Mouse (Mus musculus): ENCODE measurements around the gene C730034F03Rik.

The C730034F03Rik gene

DNA sequence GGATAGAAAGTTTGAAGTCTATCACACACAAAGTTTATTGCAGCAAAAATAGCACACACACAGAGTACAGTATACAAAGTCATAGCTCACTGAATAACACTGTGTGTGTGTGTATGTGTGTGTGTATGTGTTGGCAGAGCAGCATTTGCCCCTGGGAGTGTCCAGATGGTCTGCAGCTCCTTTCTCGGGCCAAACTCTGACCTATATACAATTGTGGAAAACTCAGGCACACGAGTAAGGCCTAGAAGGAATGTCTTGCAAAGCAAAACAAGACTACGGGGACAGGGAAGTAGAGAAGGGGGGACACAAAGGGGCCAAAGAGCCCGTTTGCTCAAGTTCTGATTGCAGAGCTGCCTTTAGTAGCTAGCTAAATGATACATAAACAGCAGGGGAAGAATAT lies 3.6 kb downstream of the C730034F03Rik start:
- no peak for DNase-seq (ENCODE audit: low spot score)

DNA sequence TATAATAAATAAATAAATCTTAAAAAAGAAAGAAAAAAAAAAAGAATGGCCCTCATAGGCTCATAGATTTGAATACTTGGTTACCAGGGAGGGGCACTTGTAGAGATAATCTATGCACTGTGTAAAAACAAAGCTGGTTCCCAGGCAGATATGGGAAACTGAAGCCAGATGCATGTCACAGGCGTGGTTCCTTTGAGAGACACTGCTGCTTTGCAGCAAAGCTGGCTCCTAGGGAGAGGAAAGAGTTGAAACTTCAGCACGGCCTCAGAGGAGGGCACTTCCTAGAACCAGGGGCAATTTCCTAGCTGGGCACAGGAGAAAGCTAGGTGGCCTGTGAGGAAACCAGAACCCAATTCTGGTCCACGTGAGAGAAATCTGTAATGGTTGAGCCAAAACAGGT lies 4.7 kb downstream of the C730034F03Rik start:
- DNase-seq (ENCODE audit: low spot score), result no peak

DNA sequence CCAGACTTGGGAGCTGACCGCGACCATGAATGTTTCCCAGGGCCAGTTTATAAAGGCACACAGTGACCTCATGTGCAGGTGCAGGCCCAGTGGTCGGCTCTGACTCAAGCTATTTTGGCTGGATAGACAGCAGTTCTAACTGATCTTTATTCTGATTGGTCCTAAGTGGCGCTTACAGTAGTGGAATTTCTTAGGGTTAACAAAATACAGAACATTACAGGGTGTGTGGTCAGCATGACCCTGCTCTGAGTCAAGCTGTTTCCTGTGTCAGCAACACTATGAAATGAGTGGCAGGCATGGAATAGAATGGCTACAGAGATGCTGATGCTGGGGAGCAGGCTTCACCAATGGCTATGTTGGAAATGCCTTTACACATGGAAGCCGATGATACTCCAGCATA lies 6.5 kb downstream of the C730034F03Rik start:
- no peak for DNase-seq (ENCODE audit: low spot score)

DNA sequence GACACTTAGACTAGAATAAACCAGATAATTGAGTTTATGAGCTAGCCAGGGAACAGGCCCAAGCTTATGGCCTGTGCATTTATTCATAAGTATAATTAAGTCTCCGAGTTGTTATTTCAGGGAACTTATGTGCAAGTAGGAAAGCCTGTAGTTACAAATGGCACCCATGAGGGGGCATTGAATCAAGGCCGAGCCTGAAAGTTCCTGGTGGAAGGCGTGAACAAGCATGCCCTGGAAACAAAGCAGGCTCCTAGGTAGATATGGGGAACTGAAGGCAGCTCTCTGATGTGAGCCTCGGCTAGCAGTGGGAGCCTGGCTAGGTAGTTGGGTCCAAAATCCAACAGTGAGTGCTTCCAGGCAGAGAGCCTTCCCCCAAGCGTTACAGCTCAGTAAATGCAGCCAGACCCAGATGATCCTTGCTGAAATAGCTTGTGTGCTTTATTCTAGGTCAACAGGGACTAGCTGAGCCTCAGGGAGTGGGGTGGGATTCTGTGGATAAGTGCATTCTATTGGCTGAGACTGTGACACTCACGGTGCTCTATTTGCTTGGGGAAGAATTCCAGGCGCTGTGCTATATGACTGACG lies 13.2 kb downstream of the C730034F03Rik start:
- no peak for DNase-seq (ENCODE audit: low spot score)

DNA sequence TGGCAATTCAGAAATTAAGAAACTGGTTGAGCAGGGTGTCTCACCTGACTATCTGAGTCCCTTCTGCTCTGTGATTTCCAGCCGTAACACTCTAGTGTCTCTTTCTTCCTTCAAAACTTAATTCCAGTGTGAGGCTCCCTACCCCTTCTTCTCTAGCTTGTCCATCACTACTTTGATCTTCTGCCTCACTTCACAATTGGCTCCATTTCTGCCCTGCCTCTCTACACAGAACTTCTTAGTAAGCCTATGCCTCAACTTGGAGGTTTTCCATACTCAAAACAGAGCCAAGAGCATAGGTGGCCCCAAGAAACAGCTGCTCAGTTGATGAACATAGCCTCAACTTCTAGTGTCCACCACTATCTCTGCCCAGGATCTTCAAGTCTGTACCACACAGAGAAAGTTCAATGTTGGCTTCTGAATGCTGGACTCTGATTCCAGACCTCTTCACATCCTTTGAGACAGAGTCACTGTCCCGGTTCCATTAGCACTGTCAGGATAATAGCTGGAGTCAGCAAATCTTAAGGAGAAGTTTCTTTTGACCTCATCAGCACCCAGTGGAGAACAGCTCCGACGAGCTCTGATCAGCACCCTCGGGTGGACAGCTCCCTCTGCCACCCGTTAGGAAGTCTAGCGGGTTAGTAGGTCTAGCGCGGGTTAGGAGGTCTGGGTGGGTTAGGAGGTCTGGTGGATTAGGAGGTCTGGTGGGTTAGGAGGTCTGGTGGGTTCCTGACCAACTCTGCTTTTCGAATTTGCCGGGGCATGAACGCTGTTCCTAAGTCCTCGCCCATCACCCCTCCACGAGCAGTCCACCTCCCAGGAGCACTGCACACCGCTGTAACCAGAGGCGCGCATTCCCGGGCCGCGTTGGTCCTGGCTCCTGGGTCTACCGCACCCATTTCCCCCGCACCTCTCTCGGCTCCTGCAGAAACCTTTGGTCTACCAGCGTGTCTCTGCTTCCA lies 23.8 kb downstream of the C730034F03Rik start:
- DNase-seq (ENCODE audit: low spot score), result peak; percentile 67

DNA sequence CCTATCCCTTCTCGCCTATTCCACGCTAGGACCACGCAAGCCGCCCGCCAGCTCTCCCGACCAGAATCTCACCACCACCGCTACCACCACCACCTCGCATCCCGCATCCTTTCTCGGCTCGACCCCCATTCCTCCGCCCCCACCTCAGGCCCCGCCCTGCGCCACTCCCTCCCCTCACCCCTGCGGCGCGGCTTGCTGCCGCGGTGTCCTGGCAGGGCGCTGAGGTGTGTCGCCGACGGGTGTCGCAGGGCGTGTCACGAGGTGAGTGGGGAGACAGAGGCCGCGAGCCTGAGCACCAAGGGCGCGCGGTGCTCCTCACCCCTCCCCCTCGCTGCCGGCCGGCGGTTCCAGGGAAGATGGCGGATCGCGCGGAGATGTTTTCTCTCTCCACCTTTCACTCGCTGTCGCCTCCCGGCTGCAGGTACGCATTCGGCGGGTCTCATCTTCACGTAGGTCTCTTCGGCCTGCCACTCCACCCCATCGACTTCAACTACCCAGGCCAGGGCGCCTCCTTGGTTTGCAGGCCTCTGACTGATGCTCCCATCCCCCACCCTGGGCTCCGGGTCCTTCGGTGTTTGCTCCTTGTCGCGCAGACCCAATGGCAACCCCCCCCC lies 24.6 kb downstream of the C730034F03Rik start, which contains the start of gene Mapk8ip2:
TSS of gene Mapk8ip2 (plus strand) at position 49 of the 614 bp plus-strand sequence.
- DNase-seq (ENCODE audit: low spot score), result no peak

DNA sequence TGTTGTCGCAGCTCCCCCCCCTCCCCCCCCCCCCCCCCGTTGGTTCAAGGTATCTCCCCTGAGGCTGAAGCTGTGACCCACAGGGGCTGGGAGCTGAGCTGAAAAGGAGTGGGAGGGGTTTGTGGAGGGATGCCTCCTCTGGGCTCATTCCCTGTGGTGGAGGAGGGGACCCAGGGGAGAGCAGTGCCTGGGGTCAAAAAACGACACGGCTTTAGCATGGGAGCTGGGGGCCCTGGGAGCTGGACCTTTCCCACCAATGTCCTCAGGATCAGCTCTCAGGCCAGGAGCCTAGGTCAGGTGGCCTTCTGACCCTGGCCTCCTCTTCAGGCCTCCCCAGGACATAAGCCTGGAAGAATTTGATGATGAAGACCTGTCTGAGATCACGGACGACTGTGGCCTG lies 25.5 kb downstream of the C730034F03Rik start:
- DNase-seq (ENCODE audit: low spot score), result no peak

DNA sequence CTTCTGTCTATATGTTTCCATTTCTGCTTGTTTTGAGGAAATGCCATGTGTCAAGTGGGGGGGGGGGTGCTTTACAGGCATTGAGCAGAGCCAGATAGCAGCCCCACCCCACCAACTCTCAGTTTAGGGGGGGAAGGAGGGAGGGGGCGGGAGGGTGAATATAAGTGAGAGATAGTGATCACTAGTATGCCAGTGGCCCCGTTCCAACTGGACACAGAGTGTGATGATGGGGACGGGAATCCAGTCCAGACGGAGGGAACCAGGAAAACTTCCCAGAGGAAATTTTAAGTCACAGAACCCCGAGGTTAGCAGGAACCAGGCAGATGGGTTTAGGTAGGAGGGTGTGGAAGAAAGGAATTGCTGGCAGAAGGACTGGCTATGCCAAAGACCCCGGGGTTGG lies 26.3 kb downstream of the C730034F03Rik start:
- DNase-seq (ENCODE audit: low spot score), result no peak

DNA sequence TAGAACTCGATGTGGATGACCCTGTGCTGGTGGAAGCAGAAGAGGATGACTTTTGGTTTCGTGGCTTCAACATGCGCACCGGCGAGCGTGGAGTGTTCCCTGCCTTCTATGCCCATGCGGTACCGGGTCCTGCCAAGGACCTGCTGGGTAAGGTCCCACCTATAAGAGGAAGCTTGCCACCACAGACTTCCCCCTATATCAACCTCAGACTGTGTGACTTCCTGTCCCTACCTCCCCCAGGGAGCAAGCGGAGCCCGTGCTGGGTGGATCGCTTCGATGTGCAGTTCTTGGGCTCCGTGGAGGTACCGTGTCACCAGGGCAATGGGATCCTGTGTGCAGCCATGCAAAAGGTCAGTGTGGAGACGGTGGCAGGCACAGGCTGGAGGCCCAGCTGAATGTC lies 29.6 kb downstream of the C730034F03Rik start:
- no peak for DNase-seq (ENCODE audit: low spot score)

DNA sequence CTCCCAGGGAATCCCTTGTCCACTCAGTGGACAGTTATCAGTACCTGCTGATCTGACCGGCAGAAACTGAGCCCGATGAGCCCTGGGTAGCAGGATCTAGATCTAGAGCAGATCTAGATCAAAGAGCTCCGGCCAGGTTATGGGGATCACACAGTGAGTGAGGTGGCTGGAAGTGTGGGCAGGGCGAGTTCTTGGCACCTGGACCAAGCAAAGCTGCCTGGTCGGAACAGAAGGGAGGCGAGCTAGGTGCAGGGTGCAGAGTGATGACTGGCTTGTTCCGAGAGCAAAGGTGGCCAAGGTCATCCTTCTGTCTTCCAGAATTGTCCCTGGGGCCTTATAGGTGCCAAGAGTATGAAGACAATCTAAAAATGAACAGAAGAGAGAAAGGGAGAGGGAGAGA lies 30.4 kb downstream of the C730034F03Rik start:
- no peak for DNase-seq (ENCODE audit: low spot score)

DNA sequence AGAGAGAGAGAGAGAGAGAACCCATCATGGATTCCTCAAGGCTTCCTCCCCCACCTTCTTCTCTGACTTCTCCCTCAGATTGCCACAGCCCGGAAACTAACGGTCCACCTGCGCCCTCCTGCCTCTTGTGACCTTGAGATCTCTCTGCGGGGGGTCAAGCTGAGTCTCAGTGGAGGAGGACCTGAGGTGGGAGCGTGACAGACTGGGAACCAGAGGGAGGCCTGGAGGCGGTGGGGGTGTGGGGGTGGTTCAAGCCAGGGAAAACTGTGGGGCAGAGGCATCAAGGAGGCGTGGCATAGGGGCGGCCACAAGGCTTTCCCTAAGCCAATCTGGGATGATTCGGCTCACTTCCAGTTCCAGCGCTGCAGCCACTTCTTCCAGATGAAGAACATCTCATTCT lies 30.9 kb downstream of the C730034F03Rik start:
- DNase-seq (ENCODE audit: low spot score), result no peak

DNA sequence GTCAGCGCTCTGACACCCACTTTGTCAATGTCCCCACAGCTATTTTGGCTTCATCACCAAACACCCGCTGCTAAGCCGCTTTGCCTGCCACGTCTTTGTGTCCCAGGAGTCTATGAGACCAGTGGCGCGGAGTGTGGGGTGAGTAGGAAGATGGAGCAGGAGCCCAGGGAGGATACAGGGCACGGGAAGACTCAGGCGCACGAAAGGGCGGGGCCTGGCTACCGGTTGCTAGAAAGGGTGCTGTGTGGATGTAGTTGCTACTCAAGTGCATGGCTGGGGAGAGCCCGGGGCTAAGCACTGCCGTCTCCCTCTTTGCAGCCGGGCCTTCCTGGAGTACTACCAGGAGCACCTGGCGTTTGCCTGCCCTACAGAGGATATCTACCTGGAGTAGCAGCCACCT lies 31.9 kb downstream of the C730034F03Rik start:
- DNase-seq (ENCODE audit: low spot score), result no peak

DNA sequence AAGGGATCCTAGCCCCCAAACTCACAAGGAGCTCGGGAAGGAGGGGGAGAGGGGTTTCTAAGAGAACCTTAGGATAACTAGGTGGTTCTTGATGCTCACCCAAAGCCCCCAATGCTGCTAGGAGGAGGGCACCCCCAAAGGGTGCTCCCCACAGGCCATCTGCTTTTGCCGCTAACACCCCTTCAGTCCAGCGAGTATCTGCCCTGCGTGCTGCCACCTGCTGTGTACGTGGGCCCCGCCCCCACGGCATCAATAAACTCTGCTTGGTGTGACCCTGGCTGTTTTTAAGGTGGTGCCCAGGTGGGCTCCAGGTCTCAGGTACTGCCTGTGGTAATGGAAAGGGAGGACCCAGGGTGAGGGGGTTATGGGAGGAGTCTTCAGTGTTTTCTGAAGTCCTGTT lies 32.8 kb downstream of the C730034F03Rik start:
- no peak for DNase-seq (ENCODE audit: low spot score)

DNA sequence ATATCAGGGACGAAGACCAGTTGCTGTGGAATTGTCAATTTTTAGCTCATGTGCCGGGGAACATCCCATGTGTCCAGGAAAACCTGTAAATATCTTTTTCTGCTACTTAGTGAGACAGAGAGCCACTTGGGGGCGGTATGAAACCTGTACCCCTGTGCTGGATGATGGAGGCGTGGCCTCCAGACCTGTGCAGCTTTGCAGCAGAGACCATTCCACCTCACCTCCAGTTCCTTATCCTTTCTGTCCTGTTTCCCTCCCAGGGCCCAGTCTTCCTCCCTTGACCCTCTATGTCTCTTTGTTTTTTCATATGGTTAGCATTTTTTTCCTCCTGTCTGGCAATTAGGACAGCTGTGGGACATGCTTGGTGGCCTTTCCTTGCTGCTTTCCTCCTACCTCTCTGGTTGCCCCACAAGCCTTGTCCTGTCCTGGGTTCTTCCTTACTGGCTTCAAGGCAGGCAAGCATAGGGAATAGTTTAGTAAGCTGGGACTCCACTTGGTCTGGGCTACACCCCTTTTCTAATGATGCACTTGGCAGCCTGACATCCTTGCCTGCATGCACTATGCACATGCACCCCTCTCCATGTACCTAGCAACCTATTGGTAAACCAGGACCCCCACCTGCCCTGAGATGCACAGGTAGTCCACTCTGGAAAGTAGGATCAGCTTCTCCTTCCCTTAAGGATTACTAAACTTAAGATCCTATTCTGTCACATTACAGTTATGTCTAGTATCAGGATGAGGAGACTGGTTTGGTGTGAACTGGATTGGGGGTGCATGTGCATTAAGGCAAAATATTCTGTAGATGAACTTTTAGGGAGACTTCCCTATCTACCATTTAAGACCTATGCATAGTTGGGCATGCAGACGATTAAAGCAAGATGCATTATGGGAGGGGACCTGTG lies 34.2 kb downstream of the C730034F03Rik start:
- no peak for DNase-seq (ENCODE audit: low spot score)

DNA sequence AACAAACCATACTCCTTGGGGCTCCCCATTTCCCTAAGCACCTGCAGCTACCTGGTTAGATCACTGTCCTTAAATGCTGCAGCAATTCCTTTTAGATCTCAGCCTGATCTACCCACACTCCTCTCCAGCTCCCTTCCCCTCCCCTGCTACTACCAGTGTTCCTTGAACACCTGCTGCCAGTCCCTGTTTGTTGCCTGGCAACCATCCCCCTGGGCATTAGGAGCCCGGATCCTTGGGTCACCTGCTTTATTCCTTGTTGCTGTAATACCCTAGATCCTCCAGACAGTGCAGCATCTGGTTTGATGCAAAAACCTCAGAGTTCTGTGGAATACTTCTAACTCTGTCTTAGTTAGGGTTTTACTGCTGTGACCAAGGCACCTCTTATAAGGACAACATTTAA lies 35.7 kb downstream of the C730034F03Rik start:
- DNase-seq (ENCODE audit: low spot score), result no peak

DNA sequence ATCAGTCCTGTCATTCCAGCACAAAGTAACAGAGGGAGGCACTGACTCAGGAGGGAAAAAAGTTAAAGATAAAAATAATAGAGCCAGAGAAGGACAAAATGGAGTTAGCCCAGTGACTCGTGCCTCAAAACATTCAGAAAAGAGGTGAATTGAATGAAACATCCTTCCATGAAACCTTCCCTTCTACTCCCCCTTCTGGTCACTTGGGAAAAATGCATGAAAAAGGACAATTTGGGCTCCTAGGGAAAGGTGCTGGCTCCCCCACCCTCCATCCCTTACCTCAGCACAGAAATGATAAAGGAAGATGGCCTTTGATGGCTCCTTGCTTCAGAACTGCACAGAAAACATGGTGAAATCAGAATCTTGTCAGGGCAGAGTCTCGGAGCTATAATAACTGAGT lies 39.2 kb downstream of the C730034F03Rik start:
- DNase-seq (ENCODE audit: low spot score), result no peak

DNA sequence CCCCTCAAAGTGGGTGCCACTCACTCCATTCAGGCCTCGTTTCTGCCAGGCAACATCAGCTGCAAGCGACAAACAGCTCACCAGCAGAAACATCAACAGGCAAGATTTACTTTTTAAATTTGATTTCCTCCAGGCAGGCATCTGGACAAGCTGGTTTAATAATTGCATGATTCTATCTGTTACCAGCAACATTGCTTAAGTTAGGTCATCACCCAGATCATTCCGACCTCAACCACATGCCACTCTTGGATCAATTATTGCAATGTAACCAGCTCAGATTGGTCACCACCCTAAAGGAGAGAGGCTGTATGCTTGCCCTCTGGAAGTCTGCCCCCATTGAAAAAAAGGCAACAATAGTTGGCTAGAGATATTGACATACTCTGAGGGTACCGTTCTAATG lies 42.1 kb downstream of the C730034F03Rik start:
- no peak for DNase-seq (ENCODE audit: low spot score)

DNA sequence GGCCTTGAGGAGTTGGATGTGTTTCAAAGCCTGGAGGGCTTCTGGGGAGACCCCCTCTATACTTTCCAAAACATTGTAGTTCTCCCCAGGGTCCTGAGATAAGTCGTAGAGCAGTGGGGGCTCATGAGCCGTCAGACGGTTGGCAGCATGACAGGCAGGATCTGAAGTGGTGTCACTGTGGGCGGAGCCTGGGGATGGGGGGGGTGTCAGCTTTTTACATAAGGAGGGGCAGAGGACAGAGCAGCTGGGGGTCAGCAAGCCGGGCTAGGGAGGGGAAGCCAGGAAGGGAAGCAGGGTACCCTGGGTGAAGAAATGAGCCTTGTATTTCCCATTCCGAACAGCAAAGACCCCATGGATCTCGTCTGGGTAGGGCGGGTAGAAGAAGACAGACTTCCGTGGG lies 44.0 kb downstream of the C730034F03Rik start:
- DNase-seq (ENCODE audit: low spot score), result no peak

DNA sequence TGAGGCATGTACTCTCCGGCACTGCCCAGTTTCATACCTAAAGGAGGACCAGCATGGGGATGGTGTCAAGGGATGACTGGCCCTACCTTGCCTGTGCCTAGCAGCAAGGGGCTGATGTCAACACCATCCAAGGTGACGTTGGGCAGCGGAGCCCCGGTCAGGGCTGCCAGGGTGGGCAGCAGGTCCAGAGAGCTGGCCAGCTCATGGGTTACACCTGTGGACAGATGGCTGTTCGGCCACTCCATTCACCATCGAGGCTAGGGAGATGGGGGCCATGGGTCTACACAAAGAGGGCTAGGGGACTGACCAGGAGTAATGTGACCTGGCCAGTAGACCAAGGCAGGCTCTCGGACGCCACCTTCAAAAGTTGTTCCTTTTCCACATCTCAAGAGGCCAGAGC lies 44.5 kb downstream of the C730034F03Rik start:
- no peak for DNase-seq (ENCODE audit: low spot score)

DNA sequence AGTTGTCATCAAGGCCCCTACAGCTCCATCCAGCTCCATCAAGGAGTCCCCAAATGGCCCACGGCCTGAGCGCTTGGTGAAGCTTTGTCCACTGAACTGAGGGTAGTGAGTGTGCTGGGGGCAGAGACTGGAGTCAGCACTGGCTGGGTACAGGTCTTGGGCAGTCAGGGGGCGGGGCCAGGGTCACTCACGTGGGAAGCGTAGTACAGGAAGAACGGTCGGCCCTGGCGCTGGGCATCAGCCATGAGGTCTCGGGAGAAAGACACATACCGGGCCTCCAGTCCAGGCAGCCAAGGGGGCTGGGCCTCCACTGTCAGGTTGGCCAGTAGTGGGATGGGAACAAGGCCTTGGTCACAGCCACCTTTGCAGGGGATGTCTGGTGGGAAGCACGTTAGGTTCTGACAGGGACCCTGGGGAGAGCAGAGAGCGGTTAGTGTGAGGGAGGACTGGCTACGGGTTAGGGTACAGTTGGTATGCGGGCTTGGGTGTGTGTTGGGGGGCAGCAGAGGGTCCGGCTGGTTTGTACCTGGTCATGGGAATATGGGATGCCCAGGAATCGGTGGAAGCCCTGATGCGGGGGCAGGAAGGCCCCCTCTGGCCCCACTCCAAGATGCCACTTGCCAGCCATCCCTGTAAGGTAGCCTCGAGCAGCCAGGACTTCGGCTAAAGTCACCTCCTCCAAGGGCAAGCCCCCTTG lies 45.4 kb downstream of the C730034F03Rik start:
- DNase-seq (ENCODE audit: low spot score), result no peak

DNA sequence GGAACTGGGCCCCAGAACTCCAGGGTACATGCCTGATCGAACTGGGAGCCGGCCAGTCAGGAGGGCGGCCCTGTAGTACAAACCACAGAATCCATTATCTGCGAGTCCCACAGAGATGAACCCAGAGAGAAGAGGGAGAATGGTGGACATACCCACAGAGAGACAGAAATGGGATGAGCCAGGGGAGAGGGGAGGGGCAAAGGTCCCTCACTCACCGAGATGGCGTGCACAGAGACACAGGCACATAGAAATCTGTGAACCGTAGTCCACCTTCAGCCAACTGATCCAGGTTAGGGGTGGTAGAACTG lies 45.9 kb downstream of the C730034F03Rik start:
- no peak for DNase-seq (ENCODE audit: low spot score)
